Mouse (Mus musculus): ENCODE measurements at regions not wholly inside any gene's neighbourhood (a gene's known extent, or its start where the extent isn't known, plus 50 kb on each side); places are given as distances from the start of the nearest gene placed in this dataset.

DNA sequence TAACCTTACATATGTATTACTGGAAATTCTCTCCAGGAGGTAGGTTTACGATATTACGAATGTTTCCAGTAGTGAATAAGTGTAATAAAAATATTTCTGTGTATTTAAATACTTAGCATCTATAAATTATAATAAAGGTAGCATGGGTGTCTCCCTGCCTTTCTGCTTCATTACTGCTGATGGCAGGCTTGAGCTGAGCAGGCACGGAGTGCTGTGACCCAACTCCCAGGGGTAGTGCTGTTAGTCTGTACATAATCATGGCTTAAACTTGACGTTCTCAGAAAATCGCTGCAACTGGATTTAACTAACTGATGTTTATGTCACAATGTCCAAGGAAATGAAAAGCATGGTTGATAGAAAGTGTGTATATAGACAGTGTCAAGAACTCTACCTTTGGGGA, 727.8 kb upstream of the Frg1 start:
- DNase-seq (ENCODE audit: low read depth, low spot score) = no peak

DNA sequence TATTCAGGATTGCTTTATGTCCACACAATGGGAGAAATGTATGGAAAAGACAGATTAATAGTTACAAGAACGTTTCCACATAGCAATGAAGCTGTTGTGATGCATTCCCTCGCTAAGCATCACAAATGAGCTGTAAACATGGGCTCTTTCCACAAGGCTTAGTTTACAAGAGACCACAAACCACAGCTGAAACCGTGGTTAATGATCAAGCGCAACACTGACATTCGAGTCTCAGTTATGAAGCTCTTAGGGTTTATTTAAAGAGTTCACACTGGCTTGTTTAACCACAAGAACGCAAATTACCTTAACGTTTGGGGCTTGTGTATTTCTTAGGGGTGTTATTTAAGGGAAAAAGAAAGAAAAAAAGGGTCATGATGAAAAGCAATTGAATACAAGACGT, 727.3 kb upstream of the Frg1 start:
- no peak for DNase-seq (ENCODE audit: low read depth, low spot score)

- DNase-seq (ENCODE audit: low read depth, low spot score) = no peak
Observed at GRCm38 (mm10) chr8:42107582-42107981, 690.7 kb upstream of the Frg1 start.

- no peak for DNase-seq (ENCODE audit: low read depth, low spot score)
Observed at GRCm38 (mm10) chr8:42069314-42069713, 652.4 kb upstream of the Frg1 start.

DNA sequence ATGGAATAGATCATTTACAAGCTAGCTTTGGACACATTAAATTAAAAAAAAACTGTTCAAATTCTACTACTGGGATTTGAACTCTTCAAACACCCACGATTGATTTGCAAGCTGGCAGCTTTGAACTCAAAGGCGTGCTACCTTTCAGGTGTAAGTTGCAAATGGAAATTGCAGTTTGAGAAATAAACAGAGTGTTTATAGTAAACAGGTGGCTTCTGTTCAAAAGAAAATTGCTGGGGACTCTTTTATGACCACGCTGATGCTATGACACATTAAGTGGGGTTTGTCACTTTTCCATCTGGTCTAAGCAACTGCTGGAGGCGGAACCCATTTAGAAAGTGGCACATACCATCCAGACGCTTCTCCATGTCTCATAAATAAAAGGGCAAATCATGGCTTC, 626.7 kb upstream of the Frg1 start:
- DNase-seq (ENCODE audit: low read depth, low spot score) = no peak

DNA sequence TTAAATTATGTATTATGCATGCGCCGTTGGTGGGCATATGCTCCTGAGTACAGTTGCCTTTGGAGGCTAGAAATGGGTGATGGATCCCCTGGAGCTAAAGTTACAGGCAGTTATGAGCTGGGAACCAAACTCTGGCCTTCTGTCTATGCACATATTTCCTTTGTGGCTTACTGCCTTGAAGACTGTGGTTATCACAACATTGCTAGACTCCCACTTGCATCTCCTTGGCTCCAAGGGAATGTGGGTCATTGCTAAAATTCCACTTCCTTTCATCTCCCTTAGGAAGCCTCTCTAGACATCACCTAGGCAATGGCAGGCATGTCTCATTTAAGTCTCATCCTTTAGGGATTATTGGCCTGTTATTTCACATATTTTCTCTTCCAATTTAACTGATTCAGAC, 622.4 kb upstream of the Frg1 start:
- no peak for DNase-seq (ENCODE audit: low read depth, low spot score)

GRCm38 (mm10) chr8:42026934-42027333, 610.1 kb upstream of the Frg1 start:
- no peak for DNase-seq (ENCODE audit: low read depth, low spot score)

- DNase-seq (ENCODE audit: low read depth, low spot score) = no peak
Observed at GRCm38 (mm10) chr8:42017786-42018185, 600.9 kb upstream of the Frg1 start.

GRCm38 (mm10) chr8:42003170-42003569, 586.3 kb upstream of the Frg1 start:
- DNase-seq (ENCODE audit: low read depth, low spot score) = no peak

DNA sequence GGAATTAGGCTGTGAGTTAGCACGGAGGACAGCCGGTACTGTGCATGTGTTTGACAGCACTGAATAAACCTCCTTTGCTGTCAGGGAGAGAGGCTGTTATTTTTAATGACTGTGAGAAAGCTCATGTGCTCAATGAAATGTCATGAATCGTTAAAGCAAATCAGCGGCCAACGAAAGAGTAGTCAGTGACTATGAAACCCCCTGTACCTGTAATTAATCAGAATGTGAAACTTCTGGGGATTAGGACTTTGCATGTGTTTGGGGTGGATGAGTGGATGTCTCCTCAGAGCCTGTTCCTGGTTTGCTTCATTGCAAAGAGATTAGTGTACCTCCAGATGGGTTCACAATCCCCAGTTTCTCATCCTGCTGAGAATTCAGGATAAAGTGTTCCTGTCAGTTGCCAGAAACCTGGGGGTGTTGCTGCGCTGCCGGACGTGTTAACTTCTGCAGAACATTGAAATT, 572.2 kb upstream of the Frg1 start:
- no peak for DNase-seq (ENCODE audit: low read depth, low spot score)

GRCm38 (mm10) chr8:41988216-41988615, 571.3 kb upstream of the Frg1 start:
- no peak for DNase-seq (ENCODE audit: low read depth, low spot score)

- no peak for DNase-seq (ENCODE audit: low read depth, low spot score)
Observed at GRCm38 (mm10) chr8:41987417-41987816, 570.5 kb upstream of the Frg1 start.

GRCm38 (mm10) chr8:41972416-41972815, 555.5 kb upstream of the Frg1 start:
- DNase-seq (ENCODE audit: low read depth, low spot score) = no peak

- no peak for DNase-seq (ENCODE audit: low read depth, low spot score)
Observed at GRCm38 (mm10) chr8:41970536-41970935, 553.7 kb upstream of the Frg1 start.

GRCm38 (mm10) chr8:41969408-41969807, 552.5 kb upstream of the Frg1 start:
- no peak for DNase-seq (ENCODE audit: low read depth, low spot score)

GRCm38 (mm10) chr8:41964088-41964487, 547.2 kb upstream of the Frg1 start:
- no peak for DNase-seq (ENCODE audit: low read depth, low spot score)

GRCm38 (mm10) chr8:41956878-41957277, 540.0 kb upstream of the Frg1 start:
- no peak for DNase-seq (ENCODE audit: low read depth, low spot score)

GRCm38 (mm10) chr8:41950736-41951135, 533.9 kb upstream of the Frg1 start:
- DNase-seq (ENCODE audit: low read depth, low spot score) = no peak

DNA sequence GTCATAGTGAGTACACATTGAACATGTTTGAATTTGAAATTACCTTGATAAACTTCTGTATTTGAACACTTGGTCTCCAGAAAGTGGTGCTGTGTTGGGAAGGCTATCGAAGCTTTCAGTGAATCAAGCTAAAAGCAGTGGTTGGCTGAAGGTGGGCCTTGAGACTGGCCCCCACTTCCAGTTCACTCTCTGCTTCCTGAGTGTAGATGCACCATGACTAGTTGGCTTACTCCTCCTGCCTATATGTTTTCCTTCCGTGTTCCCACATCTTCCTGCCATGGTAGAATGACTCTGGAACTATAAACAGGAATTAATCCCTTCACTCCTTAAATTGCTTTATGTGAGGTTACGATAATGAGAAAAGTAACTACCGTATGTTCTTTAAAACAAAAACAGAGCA, 522.4 kb upstream of the Frg1 start:
- no peak for DNase-seq (ENCODE audit: low read depth, low spot score)

- DNase-seq (ENCODE audit: low read depth, low spot score) = no peak
Observed at GRCm38 (mm10) chr8:41921106-41921505, 504.2 kb upstream of the Frg1 start.

- DNase-seq (ENCODE audit: low read depth, low spot score) = no peak
Observed at GRCm38 (mm10) chr8:41920536-41920935, 503.7 kb upstream of the Frg1 start.

DNA sequence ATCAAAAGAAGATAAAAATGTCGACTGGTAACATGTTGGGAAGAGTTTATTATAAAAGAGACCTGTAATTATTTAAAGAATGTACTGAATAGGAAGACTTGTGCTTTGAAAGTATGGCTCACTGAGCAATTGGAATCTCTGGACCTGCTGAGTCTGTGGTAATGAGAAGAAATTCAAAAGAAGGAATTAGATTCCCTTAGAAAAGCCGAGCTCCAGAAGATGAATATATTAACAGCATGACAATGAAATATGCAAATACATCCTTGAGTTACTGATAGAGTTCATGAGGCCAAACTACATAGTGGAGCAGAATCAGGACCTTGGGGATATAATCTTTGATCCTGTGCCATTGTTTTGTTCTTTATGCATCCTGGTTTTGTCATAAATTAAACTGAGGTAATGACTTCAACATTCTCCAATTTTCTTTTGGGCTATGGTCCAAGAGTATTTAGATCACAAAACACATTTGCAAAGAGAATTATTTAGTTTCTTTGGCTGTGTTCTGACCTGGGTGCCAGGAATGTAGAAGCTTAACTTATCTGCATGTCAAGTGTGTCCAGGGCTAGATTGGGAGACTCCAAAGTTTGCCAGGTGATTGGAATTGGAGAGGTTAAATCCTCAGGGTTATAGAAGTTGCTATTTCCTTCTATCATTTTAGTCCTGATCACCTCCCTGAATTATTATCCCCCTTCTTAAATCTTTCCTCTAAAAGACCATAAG, 461.3 kb upstream of the Frg1 start:
- no peak for DNase-seq (ENCODE audit: low read depth, low spot score)

- no peak for DNase-seq (ENCODE audit: low read depth, low spot score)
Observed at GRCm38 (mm10) chr8:41869681-41870356, 452.9 kb upstream of the Frg1 start.
